Mouse (Mus musculus) brain, embryonic 18.5 days (tissue): ENCODE data around the gene Icam2.
"Not testable (repeated sequence)": the region's sequence is repeated elsewhere in the genome, so short reads cannot be mapped to it uniquely, and the experiment has no call there.

Source experiments
- DNase-seq: peaks from one replicate; pipeline ENCODE4 v3.0.0-alpha.2; 2012; ENCODE audit warnings: low read depth, low spot score

The Icam2 gene

DNA sequence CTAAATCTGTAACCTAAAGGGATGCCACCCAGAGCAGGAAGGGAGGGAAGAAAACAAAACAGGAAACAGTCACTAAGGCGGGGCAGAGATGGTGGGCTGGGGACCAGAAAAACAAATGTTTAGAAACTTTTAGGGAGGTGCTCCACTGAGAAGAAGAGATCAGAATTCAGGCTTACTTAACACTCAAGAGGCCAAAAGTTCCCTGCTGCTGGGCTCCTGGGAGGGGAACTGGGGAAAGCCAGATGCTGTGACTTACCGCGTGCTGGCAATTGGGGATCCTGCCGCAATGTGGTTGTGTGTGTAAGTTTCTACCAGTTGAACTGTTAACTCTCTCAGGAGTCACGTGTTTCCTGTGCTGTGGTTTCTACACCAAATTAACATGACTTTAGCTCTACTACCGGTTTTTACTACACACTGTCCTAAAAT lies at the start of gene Icam2:
Gene Icam2 (minus strand): TSS at position 285 of the 426 bp plus-strand sequence.
- DNase-seq = no peak

DNA sequence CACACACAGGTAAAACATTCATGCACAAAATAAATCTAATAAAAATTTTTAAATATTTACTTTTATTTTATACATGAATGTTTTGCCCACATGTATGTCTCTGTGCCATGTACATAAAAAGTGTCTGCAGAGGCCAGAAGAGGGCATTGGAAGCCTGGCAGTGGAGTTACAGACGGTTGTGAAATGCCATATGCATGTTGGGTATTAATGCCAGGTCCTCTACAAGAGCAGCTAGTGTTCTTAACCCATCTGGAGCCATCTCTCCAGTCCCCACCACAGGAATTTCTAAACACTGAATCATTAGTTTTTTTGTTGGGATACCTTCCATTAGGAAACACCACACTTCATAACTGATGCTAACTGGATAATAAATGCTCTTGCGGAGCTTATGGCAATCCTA lies 49.7 kb upstream of the Icam2 start:
- no peak for DNase-seq

DNA sequence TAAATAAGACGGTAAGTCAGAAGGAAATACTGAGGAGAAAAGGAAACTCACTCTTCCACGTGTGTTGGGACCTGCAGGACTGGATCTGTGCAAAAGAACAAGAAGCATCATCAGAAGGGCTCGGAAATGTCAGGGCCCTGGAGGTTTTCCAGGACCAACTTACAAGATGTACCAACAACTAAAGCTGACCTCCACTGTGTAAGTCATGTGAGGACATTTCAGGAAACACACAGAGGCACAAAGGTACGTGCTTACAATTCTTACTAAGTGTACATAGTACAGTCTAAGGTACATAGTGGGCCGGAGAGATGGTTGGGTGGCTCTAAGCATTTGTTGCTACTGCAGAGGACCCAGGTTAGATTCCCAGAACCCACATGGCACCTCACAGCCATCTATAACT lies 49.2 kb upstream of the Icam2 start:
- no peak for DNase-seq

DNA sequence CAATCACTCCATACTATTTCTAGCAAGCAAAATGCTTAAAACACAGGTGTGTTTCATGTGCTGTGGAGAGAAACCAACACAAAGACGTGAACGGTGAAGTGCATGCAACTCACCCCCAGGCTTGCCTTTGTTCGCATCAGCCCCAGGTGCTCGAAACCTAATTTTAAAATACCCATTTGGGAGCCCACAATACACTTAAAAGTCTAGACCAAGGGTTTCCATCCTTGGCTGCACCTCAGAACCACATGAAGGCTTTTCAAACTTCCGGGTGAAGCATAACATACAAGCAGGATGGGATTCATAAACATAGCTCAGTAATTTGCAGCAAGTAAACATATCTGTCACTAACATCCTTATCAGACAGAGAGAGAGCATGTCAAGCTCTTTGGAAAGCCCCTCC lies 42.5 kb upstream of the Icam2 start:
- DNase-seq = no peak

DNA sequence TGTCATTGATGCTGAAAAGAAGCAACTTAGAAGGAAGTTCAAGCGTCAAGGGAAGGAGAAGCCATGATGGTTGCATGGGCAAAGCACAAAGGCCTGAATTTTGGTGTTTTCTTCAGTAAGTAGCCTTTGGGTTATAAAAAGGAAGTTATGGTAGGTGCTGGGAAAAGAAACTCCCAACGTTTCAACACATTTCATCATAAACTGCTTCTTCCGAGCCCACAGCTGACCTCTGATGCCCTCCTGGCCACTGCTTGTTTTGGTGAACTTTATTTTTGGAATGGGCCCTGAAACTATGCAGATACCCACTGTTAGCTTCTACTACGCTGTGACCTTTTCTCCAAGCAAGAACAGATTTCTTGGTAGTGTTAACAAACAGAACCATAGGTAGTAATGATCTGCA lies 41.8 kb upstream of the Icam2 start:
- DNase-seq = no peak

DNA sequence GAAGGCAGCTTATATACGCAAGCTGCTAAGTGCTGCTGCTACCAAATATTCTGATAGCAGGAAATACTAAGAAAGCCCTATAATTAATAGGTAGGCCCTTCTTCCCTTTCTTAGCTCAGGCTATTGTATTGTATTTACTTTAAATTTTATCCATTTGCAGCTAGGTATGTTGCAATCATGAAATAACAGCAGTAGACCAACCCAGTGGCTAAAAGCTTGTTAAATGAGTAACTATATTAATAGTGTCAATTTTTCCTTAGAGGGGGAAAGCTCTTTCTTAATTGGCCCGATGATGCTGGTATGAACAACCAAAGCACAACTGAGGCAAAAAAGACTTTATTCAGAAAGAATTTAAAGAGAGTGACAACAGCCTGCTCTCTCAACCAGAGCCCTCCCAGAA lies 40.7 kb upstream of the Icam2 start:
- no peak for DNase-seq

DNA sequence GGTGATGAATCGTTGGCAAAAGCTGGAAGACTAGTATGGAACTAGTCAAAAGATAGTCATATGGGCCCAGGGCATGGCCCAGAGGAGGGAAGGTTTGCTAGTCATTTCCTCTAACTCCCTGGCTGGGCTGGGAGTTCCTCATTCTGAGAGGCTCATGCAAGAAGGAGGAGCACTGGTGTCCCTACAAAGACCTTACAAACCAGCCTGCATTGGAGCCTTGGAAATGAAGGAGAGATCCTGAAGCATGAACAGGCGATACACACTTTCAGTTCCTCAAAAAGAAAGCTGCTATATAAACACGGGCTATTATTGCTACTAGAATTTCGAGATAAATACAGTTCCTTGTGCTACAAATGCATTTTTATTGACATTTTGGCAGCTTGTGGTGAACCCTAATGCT lies 40.2 kb upstream of the Icam2 start:
- DNase-seq = no peak

DNA sequence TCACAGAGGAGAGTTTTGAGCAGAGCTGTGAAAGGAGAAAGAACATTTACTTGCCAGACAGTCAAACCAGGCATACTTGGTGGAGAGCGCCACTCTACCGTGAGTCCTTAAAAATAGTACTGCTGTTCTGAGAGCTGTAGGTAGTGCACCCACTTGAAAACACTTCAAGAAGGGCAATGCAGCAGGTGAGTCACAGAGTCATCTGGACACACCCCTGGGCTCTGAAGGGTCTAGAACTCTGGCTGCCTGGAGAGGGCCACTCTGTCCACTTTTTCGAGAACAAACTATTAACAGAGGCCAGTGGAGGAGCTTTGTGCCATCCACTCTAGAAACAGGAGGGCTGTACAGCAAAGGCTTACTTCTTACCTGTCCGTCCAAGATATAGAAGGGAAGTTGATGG lies 38.6 kb upstream of the Icam2 start:
- DNase-seq = no peak

DNA sequence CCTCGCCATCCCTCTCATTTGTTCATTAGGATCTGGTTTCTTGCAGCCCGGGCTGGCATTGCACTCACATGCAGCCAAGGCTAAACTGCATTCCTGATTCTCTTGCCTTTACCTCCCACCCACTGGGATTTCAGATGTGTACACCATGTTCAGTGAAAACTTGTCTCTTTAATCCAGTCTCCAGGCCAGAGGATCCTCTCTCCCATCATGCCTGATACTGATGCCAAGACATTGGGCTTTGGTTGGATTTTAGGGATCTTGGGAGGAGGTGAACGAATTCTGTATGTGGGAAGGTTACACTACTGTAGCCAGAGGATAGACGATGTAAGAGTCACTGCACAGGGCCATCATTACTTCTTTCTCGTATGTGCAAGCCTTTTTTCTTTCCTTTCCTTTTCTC lies 37.3 kb upstream of the Icam2 start:
- DNase-seq = no peak

DNA sequence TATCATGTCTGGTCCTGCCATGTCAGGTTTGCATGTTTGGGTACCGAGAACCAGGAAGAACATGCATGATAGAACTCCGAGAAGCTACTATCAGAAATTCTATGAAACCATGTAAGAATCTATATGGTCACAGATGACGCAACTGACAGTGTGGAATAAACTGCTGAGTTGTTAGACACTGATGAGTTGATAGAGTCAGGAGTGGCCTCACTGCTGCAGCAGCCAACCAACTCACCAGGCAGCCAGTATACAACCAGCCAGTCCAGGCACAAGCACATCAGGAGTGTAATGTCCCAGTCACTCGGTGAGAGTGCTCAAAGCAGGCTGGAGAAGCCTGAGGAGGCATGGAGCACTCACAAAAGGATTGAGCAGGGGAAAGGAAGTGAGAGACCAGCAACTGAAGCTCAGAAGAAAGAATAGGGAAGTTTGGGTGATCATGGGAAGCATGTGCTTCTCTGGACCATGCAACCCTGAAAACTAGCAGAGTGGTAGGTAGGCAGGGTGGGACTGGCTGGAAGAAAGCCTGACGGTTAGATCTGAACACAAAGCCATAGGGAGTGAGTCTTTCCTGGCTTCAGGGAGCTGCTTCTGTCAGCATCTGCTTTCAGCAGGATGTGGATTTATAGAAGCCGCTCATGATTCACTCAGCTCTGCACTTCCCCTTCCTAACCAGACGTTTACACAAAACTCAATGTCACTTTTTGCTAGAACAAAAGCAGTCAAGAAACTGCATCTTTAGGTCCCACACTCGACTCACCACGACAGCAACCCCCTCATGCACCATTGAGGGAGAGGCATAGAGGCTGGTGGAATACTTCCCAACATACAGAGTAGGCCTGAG lies 31.6 kb upstream of the Icam2 start:
- DNase-seq = no peak

DNA sequence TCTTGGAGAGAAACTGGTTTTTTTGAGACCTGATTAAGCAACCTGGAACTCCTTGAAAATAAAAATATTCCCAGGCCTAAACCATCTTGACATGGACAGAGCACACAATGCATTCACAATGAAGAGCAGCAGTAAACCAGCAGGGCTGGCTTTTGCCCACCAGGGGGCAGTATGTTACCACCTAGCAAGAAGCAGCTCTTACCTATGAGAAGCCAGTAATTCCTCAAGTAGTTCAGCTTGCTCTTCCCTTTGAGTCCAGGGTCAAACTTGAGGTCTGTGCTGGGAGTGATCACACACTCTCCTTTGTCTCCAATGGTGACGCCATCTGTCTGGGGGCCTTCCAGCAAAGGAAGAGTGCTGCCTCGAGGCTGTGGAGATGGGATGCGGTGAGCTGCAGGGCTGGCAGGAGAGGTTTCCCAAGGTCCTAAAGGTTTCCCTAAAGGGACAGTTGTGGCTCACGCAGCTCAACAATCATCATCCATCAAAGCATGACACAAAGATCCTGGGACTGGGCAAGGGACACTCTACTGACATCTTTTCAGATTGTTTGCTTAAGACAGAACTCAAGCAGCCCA lies 30.8 kb upstream of the Icam2 start:
- peak; percentile 70 for DNase-seq

DNA sequence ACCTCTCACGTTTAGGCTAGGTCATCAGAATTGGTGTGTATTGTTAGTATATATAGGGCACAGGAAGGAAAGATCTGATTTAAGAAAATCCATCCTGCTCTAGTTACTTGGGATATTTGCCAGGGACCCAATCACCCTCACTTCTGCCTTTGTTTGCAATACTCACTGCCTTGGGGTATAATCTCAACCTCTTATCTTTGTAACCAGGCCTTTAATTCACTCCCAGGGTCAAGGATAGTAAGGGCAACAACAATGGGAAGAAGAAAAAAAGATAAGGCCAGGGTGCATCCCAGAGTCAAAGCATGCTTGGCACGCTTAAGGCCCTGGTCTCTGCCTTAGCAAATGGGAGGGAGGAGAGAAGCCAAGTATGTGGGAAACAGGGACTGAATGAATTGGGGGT lies 30.0 kb upstream of the Icam2 start:
- no peak for DNase-seq

DNA sequence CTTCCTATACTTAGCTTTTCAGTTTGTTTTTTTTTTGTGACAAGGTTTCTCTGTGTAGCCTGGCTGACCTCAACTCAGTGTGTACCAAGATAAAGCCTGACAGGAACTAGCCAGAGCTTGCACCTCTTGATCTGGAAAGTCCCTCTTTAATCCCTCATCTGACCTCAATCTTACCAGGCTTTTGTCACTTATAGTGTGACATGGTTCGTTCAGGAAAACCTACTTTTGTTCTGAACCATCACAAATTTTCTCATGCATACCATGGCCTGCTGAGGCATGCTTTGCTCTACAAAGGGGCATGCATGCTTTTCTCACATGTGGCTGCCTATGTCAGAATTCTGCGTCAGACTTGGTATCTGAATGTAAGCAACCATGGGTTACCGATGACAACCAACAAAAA lies 28.5 kb upstream of the Icam2 start:
- DNase-seq = no peak

DNA sequence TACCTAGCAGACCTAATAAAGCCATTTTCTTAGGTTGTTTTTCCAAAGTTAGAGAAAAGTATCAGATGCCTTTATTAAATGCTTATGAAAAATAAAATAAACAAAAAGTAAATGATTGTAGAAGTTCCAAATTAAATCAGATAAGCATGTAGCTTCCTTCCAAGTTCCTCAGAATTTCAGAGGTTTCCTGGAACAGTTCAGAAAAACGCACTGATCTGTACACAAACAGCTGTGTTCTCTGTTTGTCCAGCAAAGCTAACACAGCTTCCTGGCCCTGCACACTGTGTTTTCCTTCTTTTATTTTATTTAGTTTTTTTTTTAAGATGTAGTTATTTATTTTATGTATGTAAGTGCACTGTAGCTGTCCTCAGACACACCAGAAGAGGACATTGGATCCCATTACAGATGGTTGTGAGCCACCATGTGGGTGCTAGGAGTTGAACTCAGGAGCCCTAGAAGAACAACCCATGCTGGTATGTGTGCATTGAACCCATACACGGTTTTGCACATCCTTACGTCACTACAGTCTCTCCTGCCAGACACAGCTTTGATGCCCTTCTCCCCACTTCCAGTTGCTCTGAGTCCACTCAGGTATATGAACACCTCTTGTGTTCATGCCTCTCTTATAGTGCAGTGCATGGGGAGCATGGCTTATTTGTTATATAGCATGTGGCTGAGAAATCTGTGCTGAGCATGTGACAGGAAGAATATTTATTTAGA lies 24.9 kb upstream of the Icam2 start:
- no peak for DNase-seq

DNA sequence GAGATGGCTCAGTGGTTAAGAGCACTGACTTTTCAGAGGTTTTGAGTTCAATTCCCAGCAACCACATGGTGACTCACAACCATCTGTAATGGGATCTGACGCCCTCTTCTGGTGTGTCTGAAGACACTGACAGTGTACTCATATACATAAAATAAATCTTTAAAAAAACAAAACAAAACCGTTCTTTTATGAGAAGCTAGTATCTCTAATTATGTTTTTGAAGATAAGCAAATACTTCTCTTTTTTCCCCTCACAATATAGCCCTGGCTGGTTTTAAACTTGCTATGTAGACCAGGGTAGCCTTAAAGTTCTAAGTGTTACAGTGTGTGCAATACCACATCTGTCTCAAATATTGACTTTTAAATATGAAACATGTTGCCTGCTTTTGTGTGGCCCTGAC lies 23.3 kb upstream of the Icam2 start:
- DNase-seq = no peak

DNA sequence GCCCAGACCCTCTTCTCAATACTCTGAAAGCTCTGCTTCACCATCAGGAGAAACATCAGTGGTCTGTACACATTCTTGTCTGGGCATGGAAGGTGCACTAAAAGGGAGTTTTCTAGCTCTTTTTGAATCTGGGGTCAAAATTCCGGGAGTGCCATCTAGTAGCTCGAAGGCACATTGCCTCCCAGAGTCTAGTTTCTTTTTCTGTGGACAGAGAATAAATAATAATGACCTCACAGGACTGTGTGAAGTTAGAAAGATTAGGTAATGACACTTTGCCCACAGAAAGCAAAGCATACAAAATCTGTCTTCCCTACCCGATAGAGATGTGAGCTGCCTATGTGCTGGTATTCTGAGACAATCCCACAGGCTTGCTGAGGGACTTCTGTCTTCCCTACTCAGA lies 22.6 kb upstream of the Icam2 start:
- no peak for DNase-seq

DNA sequence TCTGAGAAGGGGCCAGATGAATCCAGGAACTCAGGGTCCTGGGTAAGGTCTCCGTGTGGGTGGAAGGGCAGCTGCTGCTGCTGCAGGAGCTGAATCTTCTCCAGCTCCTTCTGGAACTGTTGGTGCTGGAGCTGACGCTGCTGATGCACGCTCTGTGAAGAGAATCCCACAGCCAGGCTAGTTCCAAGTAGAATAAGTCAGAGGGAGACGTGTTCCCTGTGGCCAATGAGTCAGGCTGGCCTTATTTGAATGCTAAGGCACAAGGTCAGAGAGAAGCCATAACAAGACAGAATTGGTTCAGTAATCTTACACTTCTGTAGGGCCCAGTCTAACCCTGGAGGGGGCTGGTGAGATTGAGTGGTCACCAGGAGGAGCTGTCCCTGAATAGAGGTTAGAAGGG lies 22.1 kb upstream of the Icam2 start:
- no peak for DNase-seq

DNA sequence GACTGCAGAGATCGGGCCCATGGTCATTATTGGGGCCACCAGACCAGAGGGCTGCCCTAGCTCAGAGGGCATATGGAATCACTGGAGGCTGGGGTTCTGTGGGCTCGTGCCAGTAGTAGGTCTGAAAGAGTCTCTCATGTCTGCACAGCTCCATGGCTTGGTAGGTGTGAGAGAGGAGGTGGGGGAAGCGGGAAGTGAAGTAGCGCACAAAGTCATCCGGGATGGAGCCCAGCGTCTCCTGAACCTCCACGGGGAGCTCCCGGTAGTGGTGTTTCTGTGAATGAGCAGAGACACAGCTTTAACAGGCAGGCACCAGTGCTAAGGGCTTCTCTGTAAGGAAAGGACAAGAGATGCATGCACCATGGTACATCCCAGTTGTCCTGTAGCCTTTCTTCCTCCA lies 10.6 kb upstream of the Icam2 start:
- no peak for DNase-seq

DNA sequence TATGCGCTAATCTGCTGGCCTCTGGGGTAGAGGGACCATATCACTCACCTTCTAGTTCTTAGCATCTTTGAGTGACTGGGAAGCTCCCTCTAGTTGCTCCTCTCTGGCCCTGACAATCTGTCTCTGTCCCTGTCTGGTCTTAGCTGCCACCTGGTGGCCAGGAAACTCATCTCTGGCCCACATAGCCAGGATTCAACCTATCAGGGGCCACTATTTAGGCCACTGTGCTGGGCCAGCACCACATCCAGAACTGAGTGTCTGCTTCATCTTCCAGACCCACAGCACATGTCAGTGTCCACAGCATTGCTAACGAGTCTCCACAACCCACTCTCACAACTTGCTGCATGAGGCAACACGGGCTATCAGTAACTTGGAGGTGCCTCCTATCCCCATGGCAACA lies 9.8 kb upstream of the Icam2 start:
- DNase-seq = no peak

DNA sequence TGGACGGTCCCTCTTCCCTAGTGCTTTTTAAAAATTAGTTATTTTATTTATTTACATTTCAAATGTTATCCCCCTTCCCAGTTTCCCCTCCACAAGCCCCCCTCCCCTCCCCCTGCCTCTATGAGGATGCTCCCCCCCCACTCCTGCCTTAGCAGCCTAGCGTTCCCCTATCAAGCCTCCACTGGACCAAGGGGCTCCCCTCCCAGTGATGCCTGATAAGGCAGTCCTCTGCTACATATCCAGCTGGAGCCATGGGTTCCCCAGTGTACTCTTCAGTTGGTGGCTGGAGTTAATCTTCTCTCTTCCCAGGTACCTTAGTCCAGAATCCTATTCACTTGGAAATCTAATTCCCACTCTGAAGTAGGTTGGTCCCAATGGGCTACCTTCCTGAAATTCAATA lies 6.2 kb upstream of the Icam2 start:
- not testable (repeated sequence) for DNase-seq

DNA sequence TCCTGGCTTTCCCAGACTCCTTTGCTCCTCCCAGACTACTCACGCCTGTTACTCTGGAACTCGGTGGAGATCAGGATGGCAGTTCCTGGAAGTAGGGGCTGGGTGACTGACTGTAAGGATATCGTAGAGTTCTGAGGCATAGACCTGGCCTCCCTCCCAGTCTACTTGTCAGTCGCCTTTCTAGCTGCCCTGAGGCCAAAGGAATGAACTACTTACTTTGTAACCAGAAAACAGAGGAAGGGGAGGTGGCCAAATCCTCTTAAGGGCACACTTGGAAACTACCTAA lies 5.4 kb upstream of the Icam2 start:
- DNase-seq = no peak

DNA sequence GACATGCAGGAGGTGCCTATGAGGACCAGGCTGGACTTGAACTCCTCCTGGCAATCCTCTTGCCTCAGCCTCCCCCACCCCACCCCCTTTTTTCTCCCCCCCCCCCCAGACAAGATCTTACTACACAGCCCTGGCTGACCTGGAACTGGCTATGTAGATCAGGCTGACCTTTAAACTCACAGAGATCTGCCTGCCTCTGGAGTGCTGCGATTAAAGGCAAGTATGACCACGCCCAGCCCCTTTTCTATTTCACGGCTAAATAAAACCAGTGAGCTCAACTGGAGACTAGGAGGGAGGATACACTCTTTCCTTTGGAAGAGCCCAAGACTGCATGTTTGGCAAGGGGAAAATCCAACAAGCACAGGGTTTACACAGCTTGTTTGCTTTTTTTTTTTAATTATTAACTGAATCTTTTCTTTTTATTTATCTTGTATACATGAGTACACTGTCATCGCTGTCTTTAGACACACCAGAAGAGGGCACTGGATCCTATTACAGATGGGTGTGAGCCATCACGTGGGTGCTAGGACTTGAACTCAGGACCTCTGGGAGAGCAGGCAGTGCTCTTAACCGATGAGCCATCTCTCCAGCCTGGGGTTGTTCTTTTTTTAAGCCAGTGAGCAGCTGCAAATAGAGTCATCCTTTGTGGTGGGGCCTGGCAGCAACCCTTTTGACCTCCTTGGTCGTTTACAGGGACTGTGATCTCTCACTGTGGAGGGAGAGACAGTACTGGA lies 4.9 kb upstream of the Icam2 start:
- DNase-seq = no peak
